In genomic region chr5:122017269-122017668, GRCm38 (mm10) we compare ENCODE assay signal across 14 mouse cellular contexts. TPM values are rescaled to one million over a fixed set of nuclear protein-coding genes. Genes with fewer than 3 reads are reported as not detected.
A peak's percentile ranks its signal among the peaks of the same experiment; 100 is the strongest.
DNase-seq lines count a peak whose midpoint lies in the region; ATAC-seq lines count a peak whose summit lies in the region.
"Had no signal": no experiment of that assay in that cellular context is flagged by ENCODE, and none has a peak within 500 bp of the region (broad histone marks: within the 10 kb centered on the region; RNA-seq: fewer than 3 reads in every experiment).

No protein-coding gene starts in this region.

- no peak overlapping the region for H3K4me3 ChIP-seq in forebrain, embryonic 10.5 days
- H3K4me3 ChIP-seq in forebrain, embryonic 11.5 days (ENCODE audit: low read depth, low read length), result no peak overlapping the region
- no peak overlapping the region for H3K4me3 ChIP-seq in embryonic facial prominence, embryonic 12.5 days
- H3K4me3 ChIP-seq in liver, embryonic 15.5 days (replicated peaks), result no peak overlapping the region
- H3K4me3 ChIP-seq: gastrocnemius, adult 2 months; heart, embryonic 12.5 days; lung, embryonic 15.5 days had no signal

- no peaks in the 10 kb centered on the region for H3K27me3 ChIP-seq in forebrain, embryonic 10.5 days (ENCODE audit: poor library complexity, severe bottlenecking)
- H3K27me3 ChIP-seq in forebrain, embryonic 11.5 days (ENCODE audit: control insufficient read depth, insufficient read depth, low read length), result no peaks in the 10 kb centered on the region
- no peaks in the 10 kb centered on the region for H3K27me3 ChIP-seq in embryonic facial prominence, embryonic 12.5 days
- H3K27me3 ChIP-seq in liver, embryonic 15.5 days, result no peaks in the 10 kb centered on the region
- H3K27me3 ChIP-seq: heart, embryonic 12.5 days; lung, embryonic 15.5 days had no signal

- H3K4me1 ChIP-seq in forebrain, embryonic 10.5 days, result peaks cover 57% of the 10 kb centered on the region
- H3K4me1 ChIP-seq in forebrain, embryonic 11.5 days (replicated peaks; ENCODE audit: control insufficient read depth, insufficient read depth, low read length), result no peaks in the 10 kb centered on the region
- H3K4me1 ChIP-seq in embryonic facial prominence, embryonic 12.5 days, result peaks cover 23% of the 10 kb centered on the region
- H3K4me1 ChIP-seq in liver, embryonic 15.5 days (replicated peaks), result no peaks in the 10 kb centered on the region
- H3K4me1 ChIP-seq: heart, embryonic 12.5 days had no signal

- no peak overlapping the region for H3K4me2 ChIP-seq in forebrain, embryonic 11.5 days (ENCODE audit: low read depth, low read length, severe bottlenecking)
- H3K4me2 ChIP-seq in embryonic facial prominence, embryonic 12.5 days (replicated peaks), result no peak overlapping the region
- peak overlapping the region; percentile 54 for H3K4me2 ChIP-seq in liver, embryonic 15.5 days
- H3K4me2 ChIP-seq: heart, embryonic 12.5 days; lung, embryonic 15.5 days had no signal

- H3K27ac ChIP-seq in forebrain, embryonic 10.5 days, result peak overlapping the region; percentile 63
- no peak overlapping the region for H3K27ac ChIP-seq in forebrain, embryonic 11.5 days (ENCODE audit: low read depth, low read length)
- 0 out of 2 replicates have a peak overlapping the region, but pooled peaks have one; percentile 6 for H3K27ac ChIP-seq in embryonic facial prominence, embryonic 12.5 days
- 0 out of 2 replicates have a peak overlapping the region, but pooled peaks have one; percentile 38 for H3K27ac ChIP-seq in liver, embryonic 15.5 days (replicated peaks)
- H3K27ac ChIP-seq: gastrocnemius, adult 2 months; lung, embryonic 15.5 days had no signal

- DNase-seq in forebrain, embryonic 10.5 days (ENCODE audit: extremely low spot score, low spot score), result no peak
- DNase-seq in forebrain, embryonic 11.5 days (ENCODE audit: low spot score), result no peak
- peak; percentile 38 for DNase-seq in neural tube, embryonic 10.5 days (ENCODE audit: extremely low spot score, low spot score)
- no peak for DNase-seq in spleen, postnatal 36 days (ENCODE audit: low spot score in 2 of 2)
- DNase-seq in gastrocnemius, adult 8-10 months (ENCODE audit: low spot score in 2 of 2), result no peak
- no peak for DNase-seq in right cerebral cortex, postnatal 10 days (ENCODE audit: low spot score in 2 of 2)
- DNase-seq: cerebellum, postnatal 14 days; gastrocnemius, adult 2 months; kidney, postnatal 25 days had no signal

- no peak for ATAC-seq in forebrain, embryonic 11.5 days (replicated peaks; ENCODE audit: low FRiP score)
- no peak for ATAC-seq in embryonic facial prominence, embryonic 12.5 days (ENCODE audit: insufficient number of reproducible peaks, insufficient read depth, low FRiP score, low TSS enrichment)
- no peak for ATAC-seq in liver, embryonic 15.5 days (ENCODE audit: insufficient read depth)

- peaks cover 3% of the 10 kb centered on the region; the same call in 1 of the 2 replicates for H3K36me3 ChIP-seq in forebrain, embryonic 10.5 days (replicated peaks)
- H3K36me3 ChIP-seq in forebrain, embryonic 11.5 days (ENCODE audit: control insufficient read depth, insufficient read depth, low read length), result no peaks in the 10 kb centered on the region
- H3K36me3 ChIP-seq in embryonic facial prominence, embryonic 12.5 days, result no peaks in the 10 kb centered on the region
- H3K36me3 ChIP-seq in liver, embryonic 15.5 days (replicated peaks), result no peaks in the 10 kb centered on the region
- H3K36me3 ChIP-seq: heart, embryonic 12.5 days; lung, embryonic 15.5 days had no signal

- WGBS in forebrain, embryonic 10.5 days, result 81% methylated on average over 13 of the region's 13 CpGs
- WGBS in forebrain, embryonic 11.5 days, result 75% methylated on average over 13 of the region's 13 CpGs
- 45% methylated on average over 13 of the region's 13 CpGs for WGBS in embryonic facial prominence, embryonic 12.5 days
- WGBS in liver, embryonic 15.5 days (ENCODE audit: insufficient replicate concordance), result 61% methylated on average over 13 of the region's 13 CpGs

- H3K9ac ChIP-seq in forebrain, embryonic 11.5 days (ENCODE audit: low read length), result no peak overlapping the region
- no peak overlapping the region for H3K9ac ChIP-seq in embryonic facial prominence, embryonic 12.5 days
- H3K9ac ChIP-seq in liver, embryonic 15.5 days, result no peak overlapping the region; the same call in 1 of the 2 replicates
- H3K9ac ChIP-seq: heart, embryonic 12.5 days; lung, embryonic 15.5 days had no signal

- peaks cover 4% of the 10 kb centered on the region for H3K9me3 ChIP-seq in forebrain, embryonic 10.5 days
- no peaks in the 10 kb centered on the region; the same call in 1 of the 2 replicates for H3K9me3 ChIP-seq in forebrain, embryonic 11.5 days (ENCODE audit: control insufficient read depth, low read length)
- no peaks in the 10 kb centered on the region for H3K9me3 ChIP-seq in embryonic facial prominence, embryonic 12.5 days
- no peaks in the 10 kb centered on the region for H3K9me3 ChIP-seq in liver, embryonic 15.5 days (replicated peaks)
- H3K9me3 ChIP-seq: lung, embryonic 15.5 days had no signal

RNA-seq across cellular contexts. Expression of gene Cux2, which starts 32.6 kb away (rescaled TPM):
- 5.0 and 6.5 TPM in 2 replicates for polyA plus RNA-seq in forebrain, embryonic 10.5 days (2016; fragmentation: Nextera tagmentation; extraction: Ambion mirVana)
- polyA plus RNA-seq in forebrain, embryonic 11.5 days (2014; fragmentation: Nextera tagmentation; extraction: Ambion mirVana), result 11.3 and 13.2 TPM in 2 replicates
- polyA plus RNA-seq in embryonic facial prominence, embryonic 12.5 days (2016; fragmentation: Nextera tagmentation; extraction: Ambion mirVana), result 5.9 and 7.1 TPM in 2 replicates
- polyA plus RNA-seq in liver, embryonic 15.5 days (2015; fragmentation: Nextera tagmentation; extraction: Ambion mirVana), result 1.8 and 2.2 TPM in 2 replicates
- 1 to 10 TPM; 1.8 to 3.4 (median 2.3) TPM for total RNA-seq in gastrocnemius, adult 8-10 months (2022)
- total RNA-seq: monocyte, adult 5-6 weeks had no signal
